Comparison of ENCODE assay signal across 9 mouse cellular contexts in genomic region chr9:44318826-44319095, GRCm38 (mm10). TPM values are rescaled to one million over a fixed set of nuclear protein-coding genes. Genes with fewer than 3 reads are reported as not detected.
A peak's percentile ranks its signal among the peaks of the same experiment; 100 is the strongest.
DNase-seq lines count a peak whose midpoint lies in the region; ATAC-seq and TF ChIP-seq lines count a peak whose summit lies in the region.
"Had no signal": no experiment of that assay in that cellular context is flagged by ENCODE, and none has a peak within 500 bp of the region (broad histone marks: within the 10 kb centered on the region; RNA-seq: fewer than 3 reads in every experiment).

No protein-coding gene starts in this region.

- H3K4me1 ChIP-seq in heart, adult 2 months (ENCODE audit: control insufficient read depth, insufficient read depth, low read length), result peaks cover 7% of the 10 kb centered on the region
- peaks cover 5% of the 10 kb centered on the region for H3K4me1 ChIP-seq in bone marrow, adult 2 months (ENCODE audit: control insufficient read depth, insufficient read depth, low read length)
- H3K4me1 ChIP-seq in hindbrain, embryonic 16.5 days (ENCODE audit: control insufficient read depth, insufficient read depth, low read depth, low read length), result peaks cover 23% of the 10 kb centered on the region
- peaks cover 47% of the 10 kb centered on the region for H3K4me1 ChIP-seq in liver, embryonic 15.5 days (replicated peaks)

- no peak for TF ChIP-seq POLR2A in heart, adult 2 months (IDR thresholded peaks at IDR 0.05; ENCODE audit: insufficient read depth, low read depth, low read length)
- TF ChIP-seq POLR2A in bone marrow, adult 2 months (IDR thresholded peaks at IDR 0.05; ENCODE audit: borderline replicate concordance, control insufficient read depth, low read depth, low read length), result no peak

- H3K4me2 ChIP-seq in hindbrain, embryonic 16.5 days (ENCODE audit: low read length), result peak overlapping the region; percentile 90
- peak overlapping the region; percentile 84 for H3K4me2 ChIP-seq in liver, embryonic 15.5 days

- H3K27me3 ChIP-seq in heart, adult 2 months (ENCODE audit: control insufficient read depth, insufficient read depth, low read length), result no peaks in the 10 kb centered on the region
- no peaks in the 10 kb centered on the region for H3K27me3 ChIP-seq in hindbrain, embryonic 16.5 days (replicated peaks; ENCODE audit: control insufficient read depth, insufficient read depth, low read length)
- no peaks in the 10 kb centered on the region for H3K27me3 ChIP-seq in liver, embryonic 15.5 days

- peak overlapping the region; percentile 97 for H3K27ac ChIP-seq in heart, adult 2 months
- no peak overlapping the region for H3K27ac ChIP-seq in bone marrow, adult 2 months (ENCODE audit: control insufficient read depth, insufficient read depth, low read depth, low read length, poor library complexity)
- H3K27ac ChIP-seq in hindbrain, embryonic 16.5 days (ENCODE audit: low read depth, low read length), result no peak overlapping the region
- H3K27ac ChIP-seq in liver, embryonic 15.5 days (replicated peaks), result peak overlapping the region; percentile 91

- H3K9me3 ChIP-seq in hindbrain, embryonic 16.5 days (ENCODE audit: control insufficient read depth, low read length), result no peaks in the 10 kb centered on the region
- H3K9me3 ChIP-seq in liver, embryonic 15.5 days (replicated peaks), result no peaks in the 10 kb centered on the region

- H3K4me3 ChIP-seq in heart, adult 2 months, result peak overlapping the region; percentile 95
- H3K4me3 ChIP-seq in bone marrow, adult 2 months (replicated peaks; ENCODE audit: control insufficient read depth, low read depth, low read length), result peak overlapping the region; percentile 95
- peak overlapping the region; percentile 98 for H3K4me3 ChIP-seq in hindbrain, embryonic 16.5 days (ENCODE audit: low read length)
- H3K4me3 ChIP-seq in liver, embryonic 15.5 days (replicated peaks), result peak overlapping the region; percentile 99

- H3K79me2 ChIP-seq in heart, adult 2 months (replicated peaks; ENCODE audit: control insufficient read depth, insufficient read depth, low read length), result peaks cover 2% of the 10 kb centered on the region

- intact Hi-C loops in heart, adult 2 months (cut with DNase I), result no loop called here

- no peak for TF ChIP-seq CTCF in heart, adult 2 months (IDR thresholded peaks at IDR 0.05)
- no peak for TF ChIP-seq CTCF in bone marrow, adult 2 months (IDR thresholded peaks at IDR 0.05; ENCODE audit: control insufficient read depth, insufficient read depth, low read length)

- peak overlapping the region; percentile 95; the same call in 1 of the 2 replicates for H3K9ac ChIP-seq in heart, adult 2 months (ENCODE audit: low read depth, low read length)
- peak overlapping the region; percentile 97 for H3K9ac ChIP-seq in hindbrain, embryonic 16.5 days (ENCODE audit: low read depth, low read length)
- peak overlapping the region; percentile 100 for H3K9ac ChIP-seq in liver, embryonic 15.5 days

- no peaks in the 10 kb centered on the region for H3K36me3 ChIP-seq in heart, adult 2 months (ENCODE audit: control insufficient read depth, insufficient read depth, low read length)
- peaks cover 11% of the 10 kb centered on the region for H3K36me3 ChIP-seq in hindbrain, embryonic 16.5 days (ENCODE audit: control insufficient read depth, insufficient read depth, low read length)
- H3K36me3 ChIP-seq in liver, embryonic 15.5 days (replicated peaks), result peaks cover 40% of the 10 kb centered on the region

- DNase-seq in heart, adult 2 months, result peak in 1 of 2 experiments; percentile 27
- no peak for DNase-seq in heart, adult 8-10 months (ENCODE audit: low spot score)
- DNase-seq in adipocyte (ENCODE audit: low spot score), result no peak
- DNase-seq in layer of hippocampus, adult 8-10 months (ENCODE audit: low spot score in 2 of 2), result no peak
- DNase-seq in Muller cell, postnatal 12 days (ENCODE audit: inconsistent ontology term), result no peak
- DNase-seq: cerebellum, adult 8-10 months had no signal

- no peak for ATAC-seq in hindbrain, embryonic 16.5 days
- no peak for ATAC-seq in liver, embryonic 15.5 days (ENCODE audit: insufficient read depth)

- WGBS in heart, adult 2 months, result 25% methylated on average over 3 of the region's 3 CpGs
- WGBS in bone marrow, adult 2 months, result 25% methylated on average over 3 of the region's 3 CpGs
- 31% methylated on average over 3 of the region's 3 CpGs for WGBS in hindbrain, embryonic 16.5 days
- 36% methylated on average over 3 of the region's 3 CpGs for WGBS in liver, embryonic 15.5 days (ENCODE audit: insufficient replicate concordance)

- TF ChIP-seq EP300 in heart, adult 2 months (IDR thresholded peaks at IDR 0.05; ENCODE audit: insufficient read depth, low read depth, low read length), result no peak

RNA-seq across cellular contexts. Expression of gene C2cd2l, which starts 1.3 kb away (rescaled TPM):
- total RNA-seq in heart, adult 2 months (2021), result 10 to 100 TPM; 14.4 to 15.7 TPM
- polyA plus RNA-seq in heart, adult 2 months (2012; rRNA removed), result 20.4 and 29.9 TPM in 2 replicates
- total RNA-seq in heart, adult 8-10 months (2022), result 10 to 100 TPM; 12.7 to 19.2 (median 14.1) TPM
- polyA plus RNA-seq in bone marrow, adult 2 months (2011; ENCODE audit: insufficient read depth, insufficient read length, low replicate concordance, missing spikeins), result 14.6 and 17.5 TPM in 2 replicates
- polyA plus RNA-seq in hindbrain, embryonic 16.5 days (2015; fragmentation: Nextera tagmentation; extraction: Ambion mirVana), result 23.1 and 27.1 TPM in 2 replicates
- 9.6 and 10.4 TPM in 2 replicates for polyA plus RNA-seq in liver, embryonic 15.5 days (2015; fragmentation: Nextera tagmentation; extraction: Ambion mirVana)
- 100 to 1,000 TPM; 177 to 228 (median 205) TPM for total RNA-seq in layer of hippocampus, adult 8-10 months (2022)

RNA-seq across cellular contexts. Expression of gene Dpagt1, which starts 7.1 kb away (rescaled TPM):
- 10 to 100 TPM; 18.9 to 20.6 TPM for total RNA-seq in heart, adult 2 months (2021)
- polyA plus RNA-seq in heart, adult 2 months (2012; rRNA removed), result 34.3 and 51.3 TPM in 2 replicates
- total RNA-seq in heart, adult 8-10 months (2022), result 10 to 100 TPM; 19.4 to 23.5 (median 20.5) TPM
- polyA plus RNA-seq in bone marrow, adult 2 months (2011; ENCODE audit: insufficient read depth, insufficient read length, low replicate concordance, missing spikeins), result 11.2 and 30.7 TPM in 2 replicates
- 32.5 and 42.6 TPM in 2 replicates for polyA plus RNA-seq in hindbrain, embryonic 16.5 days (2015; fragmentation: Nextera tagmentation; extraction: Ambion mirVana)
- polyA plus RNA-seq in liver, embryonic 15.5 days (2015; fragmentation: Nextera tagmentation; extraction: Ambion mirVana), result 17.9 and 18.4 TPM in 2 replicates
- 10 to 100 TPM; 15.1 to 19.7 (median 16.1) TPM for total RNA-seq in layer of hippocampus, adult 8-10 months (2022)

RNA-seq across cellular contexts. Expression of gene Hinfp, which starts 13.3 kb away (rescaled TPM):
- total RNA-seq in heart, adult 2 months (2021), result 10 to 100 TPM in 1 of 2 experiments, 1 to 10 TPM in 1; 6.9 to 10.2 TPM
- 12.6 and 16.0 TPM in 2 replicates for polyA plus RNA-seq in heart, adult 2 months (2012; rRNA removed)
- 1 to 10 TPM; 4.5 to 7.2 (median 6.3) TPM for total RNA-seq in heart, adult 8-10 months (2022)
- 9.1 and 21.6 TPM in 2 replicates for polyA plus RNA-seq in bone marrow, adult 2 months (2011; ENCODE audit: insufficient read depth, insufficient read length, low replicate concordance, missing spikeins)
- 22.3 and 26.6 TPM in 2 replicates for polyA plus RNA-seq in hindbrain, embryonic 16.5 days (2015; fragmentation: Nextera tagmentation; extraction: Ambion mirVana)
- 12.7 and 14.2 TPM in 2 replicates for polyA plus RNA-seq in liver, embryonic 15.5 days (2015; fragmentation: Nextera tagmentation; extraction: Ambion mirVana)
- total RNA-seq in layer of hippocampus, adult 8-10 months (2022), result 10 to 100 TPM; 32.0 to 40.3 (median 38.4) TPM

RNA-seq across cellular contexts. Expression of gene H2afx, which starts 15.7 kb away (rescaled TPM):
- 10 to 100 TPM; 12.8 TPM for total RNA-seq in heart, adult 2 months (2021)
- polyA plus RNA-seq in heart, adult 2 months (2012; rRNA removed), result 12.7 and 14.2 TPM in 2 replicates
- 10 to 100 TPM; 10.5 to 12.3 (median 11.4) TPM for total RNA-seq in heart, adult 8-10 months (2022)
- 184 and 201 TPM in 2 replicates for polyA plus RNA-seq in bone marrow, adult 2 months (2011; ENCODE audit: insufficient read depth, insufficient read length, low replicate concordance, missing spikeins)
- 106 and 143 TPM in 2 replicates for polyA plus RNA-seq in hindbrain, embryonic 16.5 days (2015; fragmentation: Nextera tagmentation; extraction: Ambion mirVana)
- 226 and 228 TPM in 2 replicates for polyA plus RNA-seq in liver, embryonic 15.5 days (2015; fragmentation: Nextera tagmentation; extraction: Ambion mirVana)
- total RNA-seq in layer of hippocampus, adult 8-10 months (2022), result 10 to 100 TPM; 40.3 to 44.3 (median 41.6) TPM

RNA-seq across cellular contexts. Expression of gene Hmbs, which starts 25.3 kb away (rescaled TPM):
- total RNA-seq in heart, adult 2 months (2021), result 10 to 100 TPM; 39.8 to 49.3 TPM
- polyA plus RNA-seq in heart, adult 2 months (2012; rRNA removed), result 37.8 and 51.3 TPM in 2 replicates
- total RNA-seq in heart, adult 8-10 months (2022), result 10 to 100 TPM; 42.1 to 48.8 (median 45.4) TPM
- 824 and 950 TPM in 2 replicates for polyA plus RNA-seq in bone marrow, adult 2 months (2011; ENCODE audit: insufficient read depth, insufficient read length, low replicate concordance, missing spikeins)
- 64.0 and 67.4 TPM in 2 replicates for polyA plus RNA-seq in hindbrain, embryonic 16.5 days (2015; fragmentation: Nextera tagmentation; extraction: Ambion mirVana)
- 1,466 and 1,543 TPM in 2 replicates for polyA plus RNA-seq in liver, embryonic 15.5 days (2015; fragmentation: Nextera tagmentation; extraction: Ambion mirVana)
- total RNA-seq in layer of hippocampus, adult 8-10 months (2022), result 10 to 100 TPM; 20.2 to 26.9 (median 25.3) TPM

Comparison
In these comparisons a context has a peak if more than half of its experiments do, and no peak if none do; other contexts are left out.
1. H3K27ac ChIP-seq: peak in heart, adult 2 months (single experiment) and liver, embryonic 15.5 days (single experiment); none in bone marrow, adult 2 months (single experiment) and hindbrain, embryonic 16.5 days (single experiment).
2. Peak in every context shown above with its lines, with median percentiles within 50 percentile points of each other: H3K4me3 ChIP-seq and H3K9ac ChIP-seq.